Mouse (Mus musculus) heart, embryonic 10.5 days (tissue): ENCODE measurements at regions not wholly inside any gene's neighbourhood (a gene's known extent, or its start where the extent isn't known, plus 50 kb on each side); places are given as distances from the start of the nearest gene placed in this dataset.

Experiments used
- DNase-seq: peaks from one replicate; pipeline ENCODE4 v3.0.0-alpha.2; 2017; ENCODE audit warnings: low spot score
- H3K27ac ChIP-seq: fragments of 300-500 bp; sonication (generic); 2 replicates; pipeline ENCODE4 v1.5.1; 2016; ENCODE audit warnings: mild to moderate bottlenecking
- H3K27me3 ChIP-seq: fragments of 300-500 bp; sonication (generic); 2 replicates; pipeline ENCODE4 v1.6.1; 2016; ENCODE audit warnings: mild to moderate bottlenecking; ENCODE audit not compliant: poor library complexity, insufficient read depth, severe bottlenecking
- H3K36me3 ChIP-seq: fragments of 300-500 bp; sonication (generic); 2 replicates; pipeline ENCODE4 v1.6.1; 2016; ENCODE audit warnings: mild to moderate bottlenecking, moderate library complexity
- H3K4me1 ChIP-seq: fragments of 300-500 bp; sonication (generic); 2 replicates; pipeline ENCODE4 v1.6.1; 2016; ENCODE audit warnings: mild to moderate bottlenecking
- H3K4me3 ChIP-seq: fragments of 300-500 bp; sonication (generic); 2 replicates; pipeline ENCODE4 v1.5.1; 2016; ENCODE audit warnings: mild to moderate bottlenecking, moderate library complexity
- H3K9me3 ChIP-seq: fragments of 300-500 bp; sonication (generic); 2 replicates; pipeline ENCODE4 v1.6.1; 2016; ENCODE audit warnings: mild to moderate bottlenecking, moderate library complexity
- WGBS: fragments of 180-500 bp; shearing (Covaris S2); methylation state at CpG from one replicate; pipeline ENCODE4 v1.1.7; 2016; 5-methylcytosine and 5-hydroxymethylcytosine counted together

- no peak overlapping the region for H3K27ac ChIP-seq
- H3K36me3 ChIP-seq: no peaks in the 10 kb centered on the region
- no peak overlapping the region for H3K4me3 ChIP-seq
- DNase-seq: no peak
- peaks cover 12% of the 10 kb centered on the region for H3K4me1 ChIP-seq
- H3K27me3 ChIP-seq: peaks cover 51% of the 10 kb centered on the region
- no peaks in the 10 kb centered on the region for H3K9me3 ChIP-seq
- 75% methylated on average over 2 of the region's 2 CpGs for WGBS
These were observed 240.9 kb upstream of the Runx1 start for GRCm38 (mm10) chr16:93066821-93067220.

DNA sequence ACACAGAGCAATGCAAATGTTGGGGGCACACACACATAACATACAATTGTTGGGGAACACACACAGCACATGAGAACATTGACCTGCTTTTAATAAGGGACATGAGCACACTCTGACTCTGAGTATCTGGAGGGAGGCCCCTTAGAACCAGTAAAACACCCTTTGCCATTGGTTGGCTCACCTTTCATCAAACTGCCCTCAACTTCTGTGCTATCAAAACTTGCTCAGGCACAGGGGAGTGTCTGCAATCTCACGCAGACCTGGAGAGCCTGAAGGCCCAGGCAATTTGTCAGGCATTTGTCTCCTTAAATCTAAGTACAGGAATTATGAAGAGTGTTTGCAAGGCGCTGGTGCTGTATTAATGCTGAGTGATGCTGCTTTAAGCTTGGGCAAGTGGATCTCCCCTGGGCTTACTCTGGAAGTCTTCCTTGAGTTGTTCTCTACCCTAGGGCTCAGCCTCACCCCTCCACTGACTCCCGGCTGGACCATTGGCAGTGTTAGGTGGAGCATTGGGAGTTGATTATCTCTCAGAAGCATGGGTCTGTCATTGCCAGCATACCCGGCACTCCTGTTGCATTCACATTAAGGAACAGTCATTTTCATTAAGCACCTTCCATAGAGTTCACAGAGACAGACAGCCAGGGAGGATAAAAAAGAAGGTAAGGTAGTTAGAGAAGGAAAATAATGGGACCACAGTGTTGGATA, 235.7 kb upstream of the Runx1 start:
- H3K4me1 ChIP-seq: 0 out of 2 replicates have a peak, but pooled peaks cover 3% of the 10 kb centered on the region
- H3K27me3 ChIP-seq: peaks cover 36% of the 10 kb centered on the region
- no peak overlapping the region for H3K4me3 ChIP-seq
- no peaks in the 10 kb centered on the region for H3K36me3 ChIP-seq
- H3K27ac ChIP-seq: no peak overlapping the region
- H3K9me3 ChIP-seq: no peaks in the 10 kb centered on the region
- 63% methylated on average over 4 of the region's 4 CpGs for WGBS
- DNase-seq: no peak

- no peak for DNase-seq
- H3K36me3 ChIP-seq: no peaks in the 10 kb centered on the region
- H3K9me3 ChIP-seq: no peaks in the 10 kb centered on the region
- no peaks in the 10 kb centered on the region for H3K4me1 ChIP-seq
- peaks cover 13% of the 10 kb centered on the region; the same call in 1 of the 2 replicates for H3K27me3 ChIP-seq
- WGBS: 83% methylated on average over 3 of the region's 3 CpGs
- no peak overlapping the region for H3K4me3 ChIP-seq
- H3K27ac ChIP-seq: no peak overlapping the region
These were observed 230.3 kb upstream of the Runx1 start for GRCm38 (mm10) chr16:93056295-93056694.

GRCm38 (mm10) chr16:93055545-93055944, 229.6 kb upstream of the Runx1 start:
- DNase-seq: no peak
- no peak overlapping the region for H3K4me3 ChIP-seq
- no peaks in the 10 kb centered on the region for H3K9me3 ChIP-seq
- no peak overlapping the region for H3K27ac ChIP-seq
- WGBS: 74% methylated on average over 4 of the region's 4 CpGs
- no peaks in the 10 kb centered on the region for H3K36me3 ChIP-seq
- no peaks in the 10 kb centered on the region for H3K4me1 ChIP-seq
- H3K27me3 ChIP-seq: peaks cover 18% of the 10 kb centered on the region; the same call in 1 of the 2 replicates

DNA sequence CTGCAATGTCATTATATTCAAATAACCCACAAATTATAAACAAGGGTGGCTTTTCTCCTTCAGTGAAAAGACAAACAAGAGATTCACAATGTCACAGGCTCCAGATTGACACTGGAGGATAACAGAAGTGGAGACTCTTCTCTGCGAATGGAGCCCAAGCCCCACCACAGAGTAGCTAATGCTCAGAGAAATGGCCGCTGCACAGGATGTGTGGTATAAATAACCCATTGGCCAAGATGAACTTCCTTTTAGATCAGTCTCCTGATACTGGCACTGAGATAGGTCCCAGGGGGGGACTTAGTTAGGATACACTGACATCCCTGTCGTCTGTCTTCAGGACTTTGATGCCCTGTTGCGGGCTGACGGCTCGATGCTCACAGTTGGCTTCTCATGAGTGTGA, 225.3 kb upstream of the Runx1 start:
- Histone ChIP-seq H3K27ac (no peak overlapping the region), H3K27me3 (peaks cover 32% of the 10 kb centered on the region; the same call in 1 of the 2 replicates), H3K36me3 (no peaks in the 10 kb centered on the region), H3K4me1 (no peaks in the 10 kb centered on the region), H3K9me3 (no peaks in the 10 kb centered on the region), H3K4me3 (no peak overlapping the region)
- WGBS: 74% methylated on average over 6 of the region's 6 CpGs
- DNase-seq: no peak

GRCm38 (mm10) chr16:93048418-93048932, 222.5 kb upstream of the Runx1 start:
- no peak overlapping the region for H3K4me3 ChIP-seq
- H3K36me3 ChIP-seq: no peaks in the 10 kb centered on the region
- no peaks in the 10 kb centered on the region for H3K9me3 ChIP-seq
- H3K27me3 ChIP-seq: peaks cover 59% of the 10 kb centered on the region
- DNase-seq: no peak
- 77% methylated on average over 9 of the region's 9 CpGs for WGBS
- no peaks in the 10 kb centered on the region for H3K4me1 ChIP-seq
- H3K27ac ChIP-seq: no peak overlapping the region

- Histone ChIP-seq H3K4me3 (no peak overlapping the region), H3K9me3 (no peaks in the 10 kb centered on the region), H3K27ac (no peak overlapping the region), H3K27me3 (peaks cover 60% of the 10 kb centered on the region), H3K4me1 (peaks cover 5% of the 10 kb centered on the region), H3K36me3 (no peaks in the 10 kb centered on the region)
- no peak for DNase-seq
- WGBS: 80% methylated on average over 1 of the region's 1 CpGs
These were observed 221.6 kb upstream of the Runx1 start for GRCm38 (mm10) chr16:93047594-93047993.

DNA sequence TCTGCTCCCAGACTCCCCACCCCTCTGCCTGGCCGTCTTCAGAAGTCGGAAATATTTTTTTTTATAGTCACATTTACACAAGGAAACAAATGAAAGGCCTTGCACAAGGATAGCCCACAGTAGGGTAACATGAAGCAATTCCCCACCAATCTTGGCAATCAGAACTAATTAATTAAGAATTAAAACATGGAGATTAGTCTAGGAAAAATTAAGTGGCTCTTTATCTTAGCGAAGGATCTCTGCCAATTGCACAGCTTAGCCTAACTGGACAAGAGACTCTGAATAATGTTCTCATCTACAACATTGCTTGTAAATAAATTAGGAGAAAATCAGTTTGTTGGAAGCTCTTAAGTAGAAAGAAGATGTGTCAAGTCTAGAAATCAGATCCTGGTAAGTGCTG, 220.3 kb upstream of the Runx1 start:
- WGBS: 82% methylated on average over 3 of the region's 3 CpGs
- H3K27me3 ChIP-seq: peaks cover 66% of the 10 kb centered on the region

GRCm38 (mm10) chr16:93043355-93043754, 217.4 kb upstream of the Runx1 start:
- H3K4me1 ChIP-seq: peaks cover 10% of the 10 kb centered on the region
- DNase-seq: no peak
- peaks cover 64% of the 10 kb centered on the region for H3K27me3 ChIP-seq
- H3K4me3 ChIP-seq: no peak overlapping the region
- 61% methylated on average over 9 of the region's 9 CpGs for WGBS
- H3K36me3 ChIP-seq: no peaks in the 10 kb centered on the region
- H3K9me3 ChIP-seq: no peaks in the 10 kb centered on the region
- no peak overlapping the region for H3K27ac ChIP-seq

More for the DNA sequence above, 220.3 kb upstream of the Runx1 start:
- no peak for DNase-seq
- Histone ChIP-seq H3K9me3 (no peaks in the 10 kb centered on the region), H3K27ac (no peak overlapping the region), H3K4me1 (peaks cover 10% of the 10 kb centered on the region), H3K4me3 (no peak overlapping the region), H3K36me3 (no peaks in the 10 kb centered on the region)

- DNase-seq: no peak
- no peak overlapping the region for H3K27ac ChIP-seq
- no peaks in the 10 kb centered on the region for H3K9me3 ChIP-seq
- WGBS: 40% methylated on average over 6 of the region's 6 CpGs
- H3K4me3 ChIP-seq: 0 out of 2 replicates have a peak overlapping the region, but pooled peaks have one; percentile 8
- H3K36me3 ChIP-seq: no peaks in the 10 kb centered on the region
- peaks cover 10% of the 10 kb centered on the region for H3K4me1 ChIP-seq
- peaks cover 64% of the 10 kb centered on the region for H3K27me3 ChIP-seq
These were observed 217.0 kb upstream of the Runx1 start for GRCm38 (mm10) chr16:93042941-93043340.

DNA sequence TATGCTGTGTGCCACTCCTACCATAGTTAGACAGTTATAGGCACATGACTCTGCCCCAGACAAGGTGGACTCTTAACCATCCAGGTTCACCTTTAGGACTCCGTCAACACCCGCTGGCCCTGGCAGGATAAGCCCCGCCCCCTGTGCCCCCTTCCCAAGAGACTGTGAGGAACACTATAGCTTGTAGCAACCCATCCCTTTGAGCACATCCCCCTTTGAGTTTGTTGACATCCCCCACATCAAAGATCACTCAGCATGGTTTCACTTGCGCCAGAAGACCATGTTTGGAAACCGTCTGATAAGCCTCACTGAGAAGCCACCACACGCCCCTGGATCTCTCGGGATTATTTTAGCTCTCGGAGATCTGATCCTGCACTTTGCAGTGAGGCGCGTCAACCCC, 216.5 kb upstream of the Runx1 start:
- peak; percentile 78 for DNase-seq
- H3K4me1 ChIP-seq: peaks cover 10% of the 10 kb centered on the region
- H3K27me3 ChIP-seq: peaks cover 63% of the 10 kb centered on the region
- no peaks in the 10 kb centered on the region for H3K9me3 ChIP-seq
- H3K36me3 ChIP-seq: no peaks in the 10 kb centered on the region
- no peak overlapping the region for H3K27ac ChIP-seq
- 25% methylated on average over 10 of the region's 10 CpGs for WGBS
- H3K4me3 ChIP-seq: peak overlapping the region; percentile 8; the same call in 1 of the 2 replicates

DNA sequence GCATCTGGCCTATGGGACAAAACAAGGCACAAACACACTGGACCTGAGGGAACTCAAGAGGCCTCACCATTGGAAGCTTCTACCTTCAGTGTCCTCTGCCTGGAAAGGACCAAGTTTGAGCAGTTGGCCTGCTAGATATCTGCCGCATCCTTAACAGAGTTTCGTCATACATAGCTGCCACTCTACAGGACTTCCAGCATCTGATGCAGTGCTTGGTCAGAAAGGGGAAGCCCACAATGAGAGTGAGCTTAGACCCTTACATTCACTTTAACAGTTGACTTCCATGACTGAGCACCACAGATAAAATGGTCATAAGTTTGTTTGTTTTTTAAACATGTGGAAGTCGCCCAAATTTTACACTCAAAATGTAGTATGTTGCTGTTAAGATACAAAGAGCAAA, 215.9 kb upstream of the Runx1 start:
- peaks cover 10% of the 10 kb centered on the region for H3K4me1 ChIP-seq
- DNase-seq: no peak
- H3K4me3 ChIP-seq: no peak overlapping the region
- H3K27ac ChIP-seq: no peak overlapping the region
- H3K36me3 ChIP-seq: no peaks in the 10 kb centered on the region
- no peaks in the 10 kb centered on the region for H3K9me3 ChIP-seq
- peaks cover 57% of the 10 kb centered on the region for H3K27me3 ChIP-seq
- 76% methylated on average over 3 of the region's 3 CpGs for WGBS

DNA sequence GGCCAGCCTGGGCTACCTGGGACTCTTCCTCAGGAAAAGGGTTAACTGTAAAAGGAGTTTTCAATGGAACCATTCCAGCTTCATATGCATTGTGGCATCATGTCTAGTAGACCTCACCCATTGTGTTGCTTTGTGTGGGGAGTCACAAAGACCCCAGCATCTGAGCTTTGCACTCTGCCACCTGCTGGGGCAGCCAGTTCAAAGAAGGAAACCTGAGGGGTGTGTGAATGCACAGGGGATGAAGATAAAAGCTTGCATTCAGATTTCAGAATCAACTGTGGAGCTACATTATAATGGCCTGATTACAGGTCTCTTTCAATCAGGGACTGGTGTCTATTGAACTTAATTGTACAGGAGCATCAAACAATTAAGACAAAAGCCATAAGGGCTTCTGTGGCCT, 215.4 kb upstream of the Runx1 start:
- Histone ChIP-seq H3K27me3 (peaks cover 52% of the 10 kb centered on the region), H3K27ac (no peak overlapping the region), H3K9me3 (no peaks in the 10 kb centered on the region), H3K4me1 (peaks cover 10% of the 10 kb centered on the region), H3K4me3 (no peak overlapping the region), H3K36me3 (no peaks in the 10 kb centered on the region)
- DNase-seq: no peak
